Mouse (Mus musculus): ENCODE results near the gene Kazald1. TPM values are rescaled to one million over a fixed set of nuclear protein-coding genes. Genes with fewer than 3 reads are reported as not detected.
"Not testable (repeated sequence)": the region's sequence is repeated elsewhere in the genome, so short reads cannot be mapped to it uniquely, and the experiment has no call there.

Kazald1 gene
- total RNA-seq (2021): 3.9 and 5.6 TPM in 2 replicates
- long read RNA-seq, partial matches to known transcripts: 3 of 6 reads
- long read RNA-seq, other reads (novel, unspliced or antisense): 0 of 6 reads

DNA sequence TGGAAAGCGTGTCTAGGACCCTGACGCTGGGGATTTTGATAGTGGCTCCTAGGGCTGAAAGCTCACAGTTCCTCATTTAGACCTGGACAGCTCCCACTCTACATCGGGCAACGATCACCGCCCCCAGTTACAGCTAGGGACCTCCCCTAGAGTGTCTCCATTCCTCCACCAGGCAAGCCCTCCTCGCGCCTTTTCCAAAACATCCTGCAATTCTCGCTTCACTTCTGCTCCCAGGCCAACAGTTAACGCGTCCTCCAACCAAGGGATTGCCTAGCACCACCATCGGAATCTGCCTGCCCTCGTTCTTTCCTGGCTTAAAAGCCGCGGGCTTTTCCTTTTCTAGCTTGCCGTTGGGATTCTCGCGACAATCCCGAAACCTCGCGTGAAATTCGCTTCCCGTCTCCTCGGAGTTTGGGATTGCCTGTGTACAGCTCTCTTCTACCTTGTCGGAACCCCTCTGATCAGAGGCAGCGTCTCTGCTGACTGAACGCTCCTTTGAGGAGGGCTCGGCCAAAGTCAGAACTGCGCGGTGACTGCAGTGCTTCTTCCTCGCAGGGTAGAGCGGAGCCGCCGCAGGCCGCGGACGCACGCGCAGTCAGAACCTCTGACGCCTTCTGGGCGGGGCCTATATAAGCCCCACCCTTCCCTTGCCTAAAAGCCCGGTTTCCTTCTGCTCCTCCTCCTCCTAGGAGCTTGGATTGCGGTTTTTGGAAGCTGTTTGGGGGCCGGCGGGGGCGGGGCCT is at the start of gene Kazald1:
Gene Kazald1, plus strand, starts transcription at position 662 of the 743 bp plus-strand sequence.
- DNase-seq: peak; percentile 93

DNA sequence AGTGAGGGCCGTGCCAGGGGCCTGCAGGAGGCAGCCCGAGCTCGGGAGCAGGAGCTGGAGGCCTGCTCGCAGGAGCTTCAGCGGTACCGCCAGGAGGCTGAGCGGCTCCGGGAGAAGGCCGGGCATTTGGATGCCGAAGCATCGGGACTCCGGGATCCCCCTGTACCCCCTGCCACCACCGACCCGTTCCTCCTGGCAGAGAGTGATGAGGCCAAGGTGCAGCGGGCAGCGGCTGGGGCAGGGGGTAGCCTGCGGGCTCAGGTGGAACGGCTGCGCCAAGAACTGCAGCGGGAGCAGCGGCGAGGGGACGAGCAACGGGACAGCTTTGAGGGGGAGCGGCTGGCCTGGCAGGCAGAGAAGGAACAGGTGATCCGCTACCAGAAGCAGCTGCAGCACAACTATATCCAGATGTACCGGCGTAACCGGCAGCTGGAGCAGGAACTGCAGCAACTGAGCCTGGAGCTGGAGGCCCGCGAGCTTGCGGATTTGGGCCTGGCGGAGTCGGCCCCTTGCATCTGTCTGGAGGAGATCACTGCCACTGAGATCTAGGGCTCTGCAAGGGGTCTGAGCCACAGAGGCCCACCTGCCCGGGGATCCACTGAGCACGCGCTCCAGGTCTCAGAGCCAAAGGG is 49.0 kb upstream of the Kazald1 start:
- no peak for DNase-seq

GRCm38 (mm10) chr19:45026958-45027670 is 47.9 kb upstream of the Kazald1 start:
- no peak for DNase-seq

GRCm38 (mm10) chr19:45027848-45028247 is 47.2 kb upstream of the Kazald1 start:
- DNase-seq: no peak

DNA sequence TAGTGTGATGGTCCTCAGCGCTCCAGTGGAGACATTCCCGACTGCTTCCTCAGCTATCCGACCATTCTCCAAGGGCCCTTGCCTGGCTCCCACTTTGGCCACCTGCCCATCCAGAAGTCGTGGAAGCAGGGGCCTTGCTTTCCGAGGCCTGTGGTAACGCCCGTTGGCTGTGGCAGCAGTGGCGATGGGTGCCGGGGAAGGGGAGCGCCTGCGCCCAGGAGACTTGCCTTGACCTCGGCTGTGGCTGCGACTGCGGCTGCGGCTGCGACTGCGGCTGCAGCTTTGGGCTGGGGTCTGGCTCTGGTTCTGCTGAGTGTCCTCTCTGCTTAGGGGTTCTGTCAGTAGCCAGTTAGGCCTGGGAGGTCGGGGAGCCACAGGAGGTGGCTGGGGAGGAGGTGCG is 46.3 kb upstream of the Kazald1 start:
- no peak for DNase-seq

- no peak for DNase-seq
Measured at GRCm38 (mm10) chr19:45029571-45029970, 45.5 kb upstream of the Kazald1 start.

DNA sequence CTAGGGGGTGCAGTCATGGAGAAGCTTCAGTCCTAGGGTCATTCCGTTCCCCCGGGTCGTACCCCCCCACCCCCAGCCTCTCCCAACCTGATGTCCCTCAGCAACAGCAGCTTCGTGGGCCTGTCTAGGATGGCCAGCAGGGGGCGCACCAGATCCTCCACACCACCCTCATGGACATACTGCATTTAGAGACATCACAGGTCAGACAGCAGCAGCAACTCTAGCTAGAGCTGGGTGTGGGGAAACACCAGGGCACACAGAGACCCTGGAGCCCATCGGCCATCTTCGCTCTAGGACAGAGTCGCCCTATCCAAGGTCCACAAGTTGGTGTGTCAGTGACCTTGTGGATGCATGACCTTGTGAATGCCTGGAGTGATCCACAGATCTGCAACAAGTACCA is 44.9 kb upstream of the Kazald1 start:
- DNase-seq: peak; percentile 71

DNA sequence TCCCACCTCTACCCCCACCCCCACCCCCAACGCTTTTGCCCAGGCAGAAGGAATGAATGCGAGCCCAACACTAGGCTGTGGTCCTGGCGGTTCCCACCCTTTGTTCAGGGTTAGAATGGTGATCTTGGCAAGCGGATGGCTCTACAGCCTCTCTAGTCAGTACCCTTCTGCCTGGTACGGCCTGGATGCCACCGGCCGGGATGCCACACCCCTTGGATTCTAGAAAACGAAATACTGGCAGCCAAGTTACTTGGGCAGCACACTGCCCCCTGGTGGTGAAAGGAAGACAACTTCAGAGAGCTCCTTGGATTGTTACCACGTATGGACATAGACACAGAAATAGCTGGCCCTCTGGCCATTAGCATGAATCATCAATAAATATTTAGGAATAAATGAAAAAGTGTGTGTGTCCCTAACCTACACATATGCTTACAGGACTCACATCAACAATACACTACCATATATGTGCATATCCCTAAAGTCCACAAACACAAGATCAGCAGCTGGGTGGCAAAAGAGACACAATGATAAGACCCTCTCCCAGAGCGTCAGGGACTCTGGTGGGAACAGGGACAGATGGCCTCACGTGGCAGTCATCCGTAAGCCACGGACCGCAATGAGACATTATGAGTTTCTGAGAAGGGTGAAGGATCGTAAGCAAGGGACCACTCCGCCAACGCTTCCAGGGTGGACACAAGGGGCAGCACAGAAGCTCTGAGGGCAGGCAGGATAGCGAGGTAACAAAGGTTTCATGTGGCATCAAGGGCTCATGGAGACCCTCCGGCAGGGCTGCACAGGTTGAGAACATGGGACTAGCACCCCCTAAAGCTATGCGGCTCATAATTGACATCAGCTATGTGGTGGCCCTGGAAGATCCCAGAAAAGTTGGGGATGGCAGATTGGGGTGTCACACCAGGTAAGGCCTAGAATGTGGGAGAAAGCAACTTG is 44.0 kb upstream of the Kazald1 start:
- peak; percentile 75 for DNase-seq

GRCm38 (mm10) chr19:45031780-45032179 is 43.3 kb upstream of the Kazald1 start:
- DNase-seq: peak; percentile 76

GRCm38 (mm10) chr19:45032570-45033332 is 42.3 kb upstream of the Kazald1 start:
- DNase-seq: no peak

- peak; percentile 80 for DNase-seq
Measured at GRCm38 (mm10) chr19:45036867-45037266, 38.2 kb upstream of the Kazald1 start.

DNA sequence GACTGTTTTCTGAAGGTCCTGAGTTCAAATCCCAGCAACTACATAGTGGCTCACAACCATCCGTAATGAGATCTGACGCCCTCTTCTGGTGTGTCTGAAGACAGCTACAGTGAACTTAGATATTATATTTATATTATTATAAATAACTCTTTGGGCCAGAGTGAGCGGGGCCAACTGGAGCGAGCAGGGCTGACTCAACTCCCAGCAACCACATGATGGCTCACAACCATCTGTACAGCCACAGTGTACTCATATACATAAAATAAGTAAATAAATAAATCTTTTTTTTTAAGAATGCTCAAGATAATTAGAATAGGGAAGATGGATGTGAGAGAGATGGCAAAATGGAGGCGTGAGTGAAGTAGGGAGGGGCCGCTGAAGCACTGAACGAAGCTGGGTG is 36.8 kb upstream of the Kazald1 start:
- not testable (repeated sequence) for DNase-seq

- DNase-seq: no peak
Measured at GRCm38 (mm10) chr19:45040214-45040613, 34.8 kb upstream of the Kazald1 start.

- no peak for DNase-seq
Measured at GRCm38 (mm10) chr19:45044389-45044927, 30.6 kb upstream of the Kazald1 start.

GRCm38 (mm10) chr19:45045236-45045635 is 29.8 kb upstream of the Kazald1 start:
- DNase-seq: no peak

GRCm38 (mm10) chr19:45045651-45046050 is 29.4 kb upstream of the Kazald1 start, which contains the start of gene Pdzd7:
Gene Pdzd7, minus strand, starts transcription at chr19:45045717.
- no peak for DNase-seq

- peak; percentile 87 for DNase-seq
Measured at GRCm38 (mm10) chr19:45046523-45047321, 28.3 kb upstream of the Kazald1 start.

GRCm38 (mm10) chr19:45047417-45047934 is 27.6 kb upstream of the Kazald1 start, which contains the start of gene Sfxn3:
Gene Sfxn3, plus strand, starts transcription at chr19:45047503.
- peak; percentile 93 for DNase-seq

- no peak for DNase-seq
Measured at GRCm38 (mm10) chr19:45047935-45048643, 27.0 kb upstream of the Kazald1 start.
